Mouse (Mus musculus) fat pad, adult 2 months (tissue): ENCODE measurements around the gene Sh3gl1.

ENCODE experiments used
- DNase-seq: peaks from one replicate; pipeline ENCODE4 v3.0.0-alpha.2; 2011; ENCODE audit warnings: low read depth, low spot score; ENCODE audit errors: extremely low read depth

Gene Sh3gl1

DNA sequence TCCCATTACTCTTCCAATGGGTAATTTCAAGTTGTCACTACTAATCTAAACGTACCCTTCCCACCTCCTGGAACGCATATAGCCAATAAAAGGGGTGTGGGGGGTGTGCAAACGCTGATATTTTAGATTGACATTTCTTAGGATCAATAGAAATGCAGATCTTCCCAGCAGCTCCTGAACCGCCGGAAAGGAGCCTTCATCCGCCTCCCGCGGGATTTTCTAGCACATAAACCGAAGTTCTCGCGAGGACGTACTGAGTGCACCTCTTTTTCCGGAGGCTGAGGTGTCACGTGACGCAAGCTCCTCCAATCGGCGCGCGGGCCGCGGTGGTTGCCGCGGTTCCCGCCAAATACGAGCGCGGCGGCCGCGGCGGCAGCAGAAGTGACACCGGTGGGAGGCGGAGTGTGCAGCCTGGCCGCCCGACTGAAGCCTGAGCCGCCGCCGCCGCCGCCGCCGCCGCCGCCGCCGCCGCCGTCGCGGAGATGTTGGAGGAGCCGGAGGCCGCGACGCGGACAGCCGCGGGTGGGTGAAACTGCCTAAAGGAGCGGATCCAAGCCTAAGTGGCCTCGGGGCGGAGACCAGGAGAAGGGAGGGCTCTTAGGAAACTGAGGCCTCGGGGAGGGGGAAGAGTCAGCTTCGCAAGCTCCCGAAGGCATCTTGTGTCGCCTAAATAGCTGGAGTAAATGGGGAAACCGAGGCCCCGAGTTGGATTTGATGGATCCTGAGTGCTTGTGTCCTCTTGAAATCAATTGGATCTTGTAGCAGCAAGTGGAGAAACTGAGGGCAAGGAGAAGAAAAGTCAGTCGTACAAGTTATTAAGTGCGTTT is 3.8 kb upstream of the Sh3gl1 start, which contains the start of gene Chaf1a:
Chaf1a (plus strand) TSS at position 410 of the 827 bp plus-strand sequence.
- peak; percentile 82 for DNase-seq

DNA sequence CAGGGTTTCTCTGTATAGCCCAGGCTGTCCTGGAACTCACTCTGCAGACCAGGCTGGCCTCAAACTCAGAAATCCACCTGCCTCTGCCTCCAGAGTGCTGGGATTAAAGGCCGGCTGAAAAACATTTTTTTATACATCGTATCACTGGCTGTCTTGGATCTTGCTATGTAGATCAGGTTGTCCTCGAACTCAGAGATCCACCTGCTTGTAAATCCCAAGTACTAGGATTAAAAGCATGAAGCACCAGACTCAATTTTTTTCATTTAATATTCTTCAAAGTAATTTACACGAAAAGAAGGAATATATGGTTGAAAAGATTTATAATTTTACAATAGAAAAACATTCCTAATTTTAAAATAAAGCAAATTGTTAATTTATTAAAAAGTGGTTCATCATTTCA is 2.9 kb upstream of the Sh3gl1 start:
- DNase-seq, result no peak

DNA sequence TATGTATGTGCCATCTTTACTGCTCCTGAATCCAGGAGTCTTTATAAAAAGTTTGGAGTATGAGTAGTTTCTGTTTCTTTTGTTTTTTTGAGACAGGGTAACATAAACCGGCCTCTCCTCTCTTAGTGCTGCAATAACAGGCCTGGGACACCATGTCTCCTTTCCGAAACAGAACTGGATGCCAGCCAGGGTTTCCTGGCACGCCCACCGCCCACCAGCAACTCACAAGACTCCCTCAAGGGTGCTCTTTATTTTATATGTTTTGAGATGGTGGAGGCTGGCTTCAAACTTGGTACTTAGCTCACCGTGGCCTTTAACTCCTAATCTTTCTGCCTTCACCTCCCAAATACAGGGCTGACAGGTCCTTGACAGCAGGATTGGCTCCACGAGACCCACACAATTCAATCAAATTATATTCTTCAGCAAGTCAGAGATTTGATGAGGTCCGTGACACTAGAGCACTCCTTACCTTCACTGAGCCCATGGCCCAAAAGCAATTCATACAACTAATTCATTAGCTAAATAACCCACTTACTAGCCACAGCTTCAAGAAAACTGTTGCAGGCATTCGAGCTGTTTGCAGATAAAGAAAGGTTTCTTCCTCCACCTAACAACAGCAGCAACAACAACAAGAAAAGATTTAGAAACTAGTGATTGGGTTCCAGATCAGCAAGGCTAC is 2.3 kb upstream of the Sh3gl1 start:
- DNase-seq, result peak; percentile 42

DNA sequence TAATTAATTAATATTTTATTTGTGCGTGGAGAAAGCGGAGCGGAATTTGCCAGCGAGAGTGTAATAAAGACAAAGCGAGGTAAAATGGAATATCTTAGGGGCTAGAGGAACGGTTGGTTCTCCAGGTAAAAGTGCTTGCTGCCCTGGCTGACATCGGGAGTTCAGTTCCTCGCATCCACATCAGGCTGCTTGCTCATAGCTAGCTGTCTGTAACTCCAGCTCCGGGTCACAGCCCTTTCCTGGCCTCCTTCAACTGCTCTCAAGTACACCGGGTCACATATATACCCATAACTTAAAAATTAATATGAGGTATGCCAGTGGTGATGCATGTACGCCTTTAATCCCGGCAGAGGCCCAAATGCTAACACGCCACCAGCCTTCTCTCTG is 459 bp upstream of the Sh3gl1 start:
- no peak for DNase-seq

DNA sequence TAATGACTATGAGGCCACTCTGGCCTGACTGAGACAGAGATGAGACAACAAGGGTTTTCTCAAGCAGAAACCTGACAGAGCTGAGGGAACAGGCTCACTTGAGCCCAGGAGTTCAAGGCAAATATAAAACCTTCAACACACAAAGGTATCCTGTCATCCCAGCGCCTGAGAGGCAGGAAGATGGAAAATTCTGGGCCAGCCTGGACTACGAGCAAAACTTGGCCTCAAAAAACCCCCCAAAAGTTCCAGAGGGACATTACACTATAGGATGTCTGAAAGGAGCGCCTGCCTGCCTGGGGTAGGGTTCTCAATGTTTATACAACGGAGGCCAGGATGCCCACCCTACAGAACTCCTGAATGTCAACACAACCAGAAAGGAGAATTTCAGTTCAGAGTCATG is 1.2 kb downstream of the Sh3gl1 start:
- no peak for DNase-seq

DNA sequence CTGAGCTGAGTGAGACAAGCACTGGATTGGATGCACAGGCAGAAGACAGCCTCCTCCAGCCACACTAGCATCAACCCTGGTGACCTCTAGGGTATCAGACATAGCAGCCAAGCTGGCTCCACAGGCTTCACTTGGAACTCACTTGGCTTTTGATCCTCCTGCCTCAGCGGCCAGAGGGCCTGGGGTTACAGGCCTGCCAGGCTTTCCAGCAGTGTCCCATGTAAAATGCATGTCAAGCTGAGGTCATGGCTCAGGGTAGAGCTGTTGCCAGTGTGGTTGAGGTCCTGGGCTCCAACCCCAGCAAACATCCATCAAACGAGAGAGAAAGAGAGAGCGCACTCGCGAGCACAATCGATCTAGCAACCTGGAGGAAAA is 1.7 kb downstream of the Sh3gl1 start:
- no peak for DNase-seq

DNA sequence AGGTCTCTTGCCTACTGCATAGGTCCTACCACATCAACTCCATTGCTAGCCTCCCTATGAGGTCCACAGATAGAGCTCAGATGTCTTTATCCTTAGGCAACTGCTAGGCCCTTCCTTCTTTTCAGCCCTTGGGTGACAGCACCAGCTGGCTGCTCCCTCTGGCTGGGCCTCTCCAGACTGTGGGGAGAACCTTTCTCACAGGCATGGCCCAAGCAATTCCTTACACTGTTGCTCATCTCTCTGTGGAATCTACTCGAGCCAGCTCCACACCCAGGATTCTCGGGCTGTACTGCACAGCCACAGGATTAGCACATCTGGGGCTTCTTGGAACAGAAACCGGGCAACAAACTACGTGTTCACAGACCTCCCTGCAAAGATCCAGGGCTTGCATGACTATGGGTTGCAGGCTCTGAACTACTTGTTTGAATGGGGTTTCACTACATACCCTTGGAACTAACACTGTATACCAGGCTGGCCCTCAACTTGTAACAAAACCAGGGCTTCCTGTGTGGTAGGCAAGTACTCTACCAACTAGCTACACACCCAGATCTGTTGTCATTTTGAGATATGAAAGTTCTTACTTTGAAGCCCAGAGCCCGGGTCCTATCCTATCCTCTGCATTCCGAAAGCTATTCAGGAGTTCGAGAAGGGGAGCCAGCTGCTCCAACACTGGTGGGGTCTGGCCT is 2.3 kb downstream of the Sh3gl1 start:
- DNase-seq, result no peak

DNA sequence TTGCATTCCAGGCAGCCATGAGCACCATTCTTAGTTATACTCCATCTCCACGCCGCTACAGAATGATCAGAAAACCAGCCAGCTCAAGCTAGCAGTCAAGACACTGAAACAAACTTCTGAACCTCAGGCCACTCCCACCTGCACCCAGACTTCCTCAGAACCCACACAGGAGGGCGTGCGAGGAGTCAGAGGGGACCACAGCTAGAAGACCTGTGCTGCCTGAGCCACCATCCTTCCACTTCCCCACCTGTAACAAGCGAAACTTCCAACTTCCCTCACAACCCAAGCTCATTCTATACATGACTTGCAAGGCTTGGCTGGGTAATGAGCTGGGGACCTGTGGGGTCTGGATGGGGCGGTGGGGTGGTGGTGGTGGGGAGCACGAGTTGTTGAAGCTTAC is 3.6 kb downstream of the Sh3gl1 start:
- DNase-seq, result no peak

DNA sequence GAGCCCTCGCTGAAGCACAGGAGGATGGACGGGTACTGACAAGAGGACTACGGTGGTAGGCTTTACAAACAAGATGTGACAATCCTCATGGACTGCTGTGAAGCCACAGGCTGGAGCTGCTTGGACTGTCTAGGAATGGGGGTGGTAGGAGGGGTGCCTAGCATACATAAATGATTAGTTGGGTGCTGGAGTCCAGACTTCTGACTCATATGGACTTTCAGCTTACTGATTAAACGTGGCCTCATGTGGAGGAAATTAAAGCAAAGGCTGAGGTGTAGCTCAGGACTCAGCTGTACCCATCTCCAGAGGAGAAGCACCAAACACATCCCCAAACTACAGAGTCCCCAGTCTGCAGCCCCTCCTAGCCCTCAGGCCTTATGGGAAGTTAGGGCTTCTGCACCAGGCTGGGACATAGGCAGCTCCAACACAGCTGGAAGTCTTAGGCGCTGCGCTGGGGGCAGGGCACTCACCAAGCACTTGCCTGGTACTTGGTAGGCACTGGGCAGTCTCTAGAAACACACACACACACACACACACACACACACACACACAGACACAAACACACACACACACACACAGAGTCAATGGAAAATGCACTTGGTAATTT is 4.2 kb downstream of the Sh3gl1 start:
- DNase-seq, result no peak

DNA sequence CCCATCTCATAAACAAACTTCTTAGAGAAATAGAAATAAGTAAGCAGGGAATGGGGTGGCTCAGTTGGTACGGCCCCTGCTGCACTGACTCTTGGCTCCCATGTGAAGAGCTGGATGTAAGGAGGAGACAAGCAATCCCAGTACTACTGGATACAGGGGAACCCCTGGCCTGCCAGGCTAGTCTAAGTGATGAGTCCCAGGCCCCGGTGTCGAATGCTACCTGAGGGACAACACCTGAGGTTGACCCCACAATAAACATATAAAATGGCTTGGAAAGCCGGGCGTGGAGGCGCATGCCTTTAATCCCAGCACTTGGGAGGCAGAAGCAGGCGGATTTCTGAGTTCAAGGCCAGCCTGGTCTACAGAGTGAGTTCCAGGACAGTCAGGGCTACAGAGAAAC is 5.0 kb downstream of the Sh3gl1 start:
- no peak for DNase-seq

DNA sequence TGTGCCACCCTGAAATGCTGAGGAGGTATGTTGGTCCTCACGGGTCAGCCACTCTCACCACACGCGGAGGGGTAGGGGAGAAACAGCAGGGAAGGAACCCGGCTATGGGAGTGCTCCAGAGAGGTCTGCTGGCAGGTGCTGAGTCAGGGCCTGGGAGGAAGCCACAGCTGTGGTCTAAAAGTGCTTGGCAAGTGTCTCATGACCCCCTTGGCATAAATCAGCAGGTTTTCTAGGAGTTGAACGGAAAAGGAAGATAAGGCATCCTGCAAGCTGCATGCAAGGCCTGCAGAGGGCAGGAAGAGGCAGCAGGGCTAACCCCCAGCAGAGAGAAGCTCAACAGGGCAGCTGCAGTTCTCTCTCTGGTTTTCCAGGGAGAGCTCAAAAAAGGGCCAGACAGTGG is 5.5 kb downstream of the Sh3gl1 start:
- DNase-seq, result no peak

DNA sequence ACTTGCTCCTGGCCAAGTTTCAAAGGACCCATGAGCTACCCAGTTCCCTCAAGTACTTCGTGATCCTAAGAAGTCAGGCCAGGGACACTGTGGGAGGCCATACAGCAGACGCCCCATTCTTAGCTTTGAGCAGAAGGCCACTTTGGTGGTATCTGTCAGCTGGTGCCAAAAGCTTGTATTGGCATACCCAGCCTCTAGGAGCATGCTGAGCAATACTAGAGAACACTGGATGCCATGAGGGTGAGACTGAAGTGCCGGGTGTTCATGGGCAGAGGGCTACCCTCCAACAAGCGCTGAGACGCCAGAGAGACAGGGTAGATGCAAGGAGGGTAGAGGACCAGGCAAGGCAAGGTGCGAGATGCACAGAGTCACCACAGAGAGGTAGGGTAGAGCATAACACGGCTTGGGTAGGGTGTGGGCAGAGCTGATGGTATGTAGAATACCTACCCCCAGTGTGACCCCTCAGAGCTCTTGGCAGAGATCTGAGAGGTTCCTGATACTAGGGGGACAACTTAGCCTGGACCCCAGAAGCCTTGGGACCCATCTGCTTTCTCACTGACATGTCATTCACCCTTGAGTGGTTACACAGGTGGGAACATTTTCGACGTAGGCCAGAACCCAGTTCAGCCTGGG is 6.1 kb downstream of the Sh3gl1 start:
- no peak for DNase-seq

DNA sequence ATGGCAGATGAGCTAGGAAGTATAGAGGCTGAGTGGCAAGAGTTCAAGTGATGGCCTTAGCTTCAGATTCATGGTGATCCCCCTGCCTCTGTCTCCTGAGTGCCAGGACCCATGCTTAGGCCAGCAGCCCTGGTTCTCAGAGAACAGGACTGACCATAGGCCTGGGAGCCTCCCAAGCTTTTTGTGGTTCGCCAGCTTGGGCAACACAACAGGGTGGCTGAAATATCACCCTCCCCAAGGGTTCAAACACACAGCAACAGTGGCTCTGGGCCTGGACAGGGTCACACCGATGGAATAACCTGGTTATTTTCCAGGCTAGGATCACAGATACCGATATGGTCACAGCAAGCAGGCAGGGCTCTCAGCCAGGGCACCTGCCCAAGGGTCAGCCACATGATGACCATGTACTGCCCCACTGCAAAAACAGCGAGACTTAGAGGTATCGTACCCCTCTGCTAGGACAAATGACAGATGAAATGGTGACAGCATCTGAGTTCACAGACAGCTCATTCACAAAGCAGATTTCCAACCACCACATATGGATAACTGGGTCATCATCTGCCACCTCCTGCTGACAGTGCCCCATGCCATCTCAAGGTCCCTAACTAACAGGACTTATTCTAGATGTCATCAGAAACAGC is 8.5 kb downstream of the Sh3gl1 start:
- no peak for DNase-seq

DNA sequence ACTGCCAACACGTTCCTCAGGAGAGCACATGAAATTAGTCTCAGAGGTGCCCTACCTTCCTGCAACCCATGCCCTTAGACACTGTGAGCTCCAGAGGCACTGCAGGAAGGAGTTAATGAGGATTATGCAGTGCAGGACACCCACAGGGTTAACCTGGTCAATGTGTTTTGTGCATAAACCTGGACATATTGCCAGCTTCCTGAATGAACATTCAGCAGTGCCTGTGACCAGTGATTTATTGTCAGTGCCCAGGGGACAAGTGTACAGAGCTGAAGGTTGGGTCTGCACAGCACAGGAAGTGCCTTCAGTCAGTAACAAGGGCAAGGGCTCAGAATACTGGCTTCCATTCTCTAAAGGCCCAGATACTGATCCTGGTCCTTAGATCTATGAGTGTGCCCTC is 9.6 kb downstream of the Sh3gl1 start:
- DNase-seq, result no peak

DNA sequence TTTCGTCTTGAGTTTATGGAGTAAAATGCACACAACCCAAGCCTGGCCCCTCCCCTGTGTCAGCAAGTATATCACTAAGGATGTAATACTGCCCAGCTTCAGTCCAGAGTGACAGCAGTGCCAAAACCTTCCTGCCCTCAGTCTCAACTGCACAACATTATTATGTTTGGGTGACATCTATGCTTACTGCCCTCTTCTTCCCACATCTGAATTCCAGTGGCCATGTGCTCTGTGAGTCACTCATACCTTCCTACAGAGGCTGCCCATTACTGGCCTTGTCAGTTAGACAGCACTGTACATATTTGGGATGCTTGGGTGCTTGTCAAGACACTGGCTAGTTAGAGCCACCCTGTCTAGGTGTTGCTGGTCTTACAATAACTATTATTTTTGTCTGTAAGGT is 10.1 kb downstream of the Sh3gl1 start:
- DNase-seq, result no peak

DNA sequence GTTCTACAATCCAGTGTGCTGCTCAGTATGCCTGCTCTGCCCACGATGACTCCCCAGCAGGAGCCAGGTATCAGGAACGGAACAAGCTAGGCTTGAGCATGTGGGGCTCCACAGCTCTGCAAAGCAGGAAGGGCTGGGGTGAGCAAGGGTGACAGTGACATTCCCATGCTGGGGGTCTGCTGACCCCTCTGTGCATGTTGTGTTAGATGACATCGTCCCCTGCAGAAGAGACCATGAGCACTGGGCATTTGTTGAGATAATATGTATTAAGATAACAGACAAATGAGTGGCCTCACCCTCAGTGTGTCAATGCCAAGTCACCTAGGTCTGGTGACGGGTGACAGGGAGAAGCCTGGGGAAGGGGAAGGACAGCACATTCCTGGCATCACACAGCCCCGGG is 11.5 kb downstream of the Sh3gl1 start:
- DNase-seq, result no peak

DNA sequence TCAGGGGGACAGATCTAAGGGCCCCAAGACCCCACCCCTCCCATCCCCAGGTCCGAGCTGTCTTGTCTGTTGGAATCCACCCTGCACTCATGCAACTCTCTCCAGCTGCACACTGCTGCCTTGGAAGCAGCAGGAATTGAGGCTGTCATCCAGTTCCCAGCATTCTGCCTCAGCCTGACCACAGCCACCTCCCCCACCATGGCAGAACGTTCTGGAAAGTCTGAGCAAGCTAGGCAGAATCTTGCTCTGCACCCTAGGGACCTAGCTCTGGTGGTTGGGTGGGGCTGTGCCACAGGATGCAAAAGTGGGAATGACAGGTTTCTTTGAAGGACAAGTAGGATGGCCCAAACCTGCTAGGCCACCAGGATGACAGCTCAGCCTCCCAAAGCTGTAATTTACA is 12.0 kb downstream of the Sh3gl1 start:
- DNase-seq, result no peak

DNA sequence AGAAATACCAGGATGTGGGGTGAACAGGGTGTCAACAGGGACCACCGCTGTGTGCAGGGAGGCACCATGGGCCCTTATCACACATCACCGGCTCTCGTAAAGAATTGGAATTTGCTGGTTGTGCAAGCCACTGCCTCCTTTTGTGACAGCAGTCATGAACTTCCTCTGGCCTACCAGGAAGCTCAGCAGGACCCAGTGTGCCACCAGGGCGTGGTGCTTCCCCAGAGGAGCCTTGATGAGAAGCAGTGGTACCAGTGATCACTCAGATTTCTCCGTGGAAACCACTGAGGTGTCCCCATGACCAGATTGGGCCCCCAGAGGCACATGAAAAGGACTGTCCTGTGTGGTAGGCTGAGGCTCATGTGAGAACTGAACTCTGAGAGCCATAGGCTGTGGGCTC is 13.0 kb downstream of the Sh3gl1 start:
- no peak for DNase-seq

DNA sequence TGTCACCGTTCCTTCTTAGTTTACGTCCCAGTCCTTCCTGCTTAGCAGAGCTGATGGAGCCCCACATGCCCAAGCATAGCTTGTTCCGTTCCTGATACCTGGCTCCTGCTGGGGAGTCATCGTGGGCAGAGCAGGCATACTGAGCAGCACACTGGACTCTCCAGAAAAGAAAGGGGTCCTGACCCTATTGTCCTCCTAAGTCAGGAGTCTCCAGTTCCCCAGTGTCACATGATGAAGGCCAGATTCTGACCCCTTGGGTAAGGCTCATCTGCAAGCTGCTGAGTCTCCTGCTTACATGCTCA is 13.5 kb downstream of the Sh3gl1 start:
- DNase-seq, result no peak

DNA sequence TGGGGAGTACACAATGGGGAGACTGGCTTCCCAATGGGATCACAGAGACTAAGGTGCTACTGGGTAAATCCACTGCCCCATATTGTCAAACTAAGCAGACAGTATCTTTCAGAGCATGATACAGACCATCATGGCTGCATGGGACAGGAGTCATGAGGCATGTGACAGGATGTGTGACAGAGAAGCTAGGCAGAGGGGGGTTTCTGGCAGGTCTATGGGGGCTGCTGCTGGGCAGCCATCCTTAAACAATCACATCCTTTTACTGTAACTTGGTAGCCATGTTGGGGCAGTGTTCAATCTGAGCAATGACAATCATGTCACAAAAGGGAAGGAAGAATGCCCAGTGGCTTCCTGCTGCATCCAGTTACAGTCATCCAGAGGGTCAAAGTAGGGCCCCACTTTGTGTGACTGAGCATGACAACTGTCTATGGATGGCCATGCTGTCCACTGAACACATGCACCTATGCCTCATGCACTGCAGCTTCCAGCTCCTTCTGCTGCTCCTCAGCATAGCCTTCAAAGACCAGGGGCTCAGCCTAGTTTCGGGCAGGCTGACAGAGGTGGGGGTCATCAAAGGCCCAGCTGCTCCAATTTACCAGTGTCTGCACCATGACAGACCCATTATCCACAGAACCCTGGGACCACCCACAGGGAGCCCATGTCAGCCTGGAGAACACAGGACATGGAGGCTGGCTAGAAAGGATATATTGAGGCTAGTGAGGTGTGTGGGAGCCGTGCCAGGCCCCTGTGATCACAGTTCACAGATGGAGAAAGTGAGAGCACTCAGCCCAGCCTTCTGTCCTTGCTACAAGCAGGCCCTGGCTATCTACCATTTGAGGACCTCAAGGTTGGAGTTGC is 14.1 kb downstream of the Sh3gl1 start:
- no peak for DNase-seq
